Mouse (Mus musculus) kidney, adult 2 months (tissue): Measurements from ENCODE around the gene Olfr157.

Experiments used
- CTCF ChIP-seq: fragments of 200-500 bp; conservative IDR thresholded peaks from 2 replicates; pipeline ENCODE4 v1.5.1; 2011; ENCODE audit warnings: low read depth, mild to moderate bottlenecking, control low read depth, low read length, moderate library complexity, mixed read lengths; ENCODE audit not compliant: insufficient read depth, insufficient read length
- POLR2A ChIP-seq: fragments of 200-500 bp; IDR thresholded peaks from one replicate; pipeline ENCODE4 v1.6.1; 2011; ENCODE audit warnings: low read depth, low read length, control low read depth

DNA sequence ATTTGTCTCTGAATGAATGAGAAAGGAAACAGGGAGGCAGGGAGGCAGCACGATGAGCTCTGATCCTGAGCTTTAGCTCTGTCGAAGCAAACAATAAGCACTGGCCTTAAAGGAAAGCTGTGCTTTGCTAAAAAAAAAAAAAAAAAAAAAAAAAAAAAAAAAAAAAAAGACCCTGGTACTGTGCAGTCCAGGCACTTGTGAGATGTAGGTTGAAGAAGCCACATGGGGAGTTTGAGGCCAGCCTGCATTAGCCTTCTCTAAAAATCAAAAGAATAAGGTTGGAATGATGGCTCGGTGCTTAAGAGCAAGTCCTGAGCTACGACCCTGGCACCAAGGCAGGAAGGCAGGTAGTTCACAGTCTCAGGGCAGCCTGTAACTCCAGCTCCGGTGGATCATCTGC lies 6.2 kb downstream of the Olfr157 start:
- no peak for TF ChIP-seq CTCF
- TF ChIP-seq POLR2A: no peak
